Mouse (Mus musculus) cerebellum, adult 2 months (tissue): ENCODE data around the gene Ehmt2. TPM values are rescaled to one million over a fixed set of nuclear protein-coding genes. Genes with fewer than 3 reads are reported as not detected.
"Not testable (repeated sequence)": the region's sequence is repeated elsewhere in the genome, so short reads cannot be mapped to it uniquely, and the experiment has no call there.

Experiments used
- DNase-seq, 2 experiments: peaks; one replicate each; pipeline ENCODE4 v3.0.0; 2021
- H3K27ac ChIP-seq: fragments of 200-500 bp; 2 replicates; pipeline ENCODE4 v1.5.1; 2012; ENCODE audit warnings: low read length, control low read depth, inconsistent platforms; ENCODE audit not compliant: insufficient read depth
- H3K27me3 ChIP-seq: fragments of 200-500 bp; 2 replicates; pipeline ENCODE4 v1.6.1; 2012; ENCODE audit warnings: inconsistent platforms, mild to moderate bottlenecking, low read length, moderate library complexity; ENCODE audit not compliant: control insufficient read depth, insufficient read depth
- H3K4me1 ChIP-seq: fragments of 200-500 bp; 2 replicates; pipeline ENCODE4 v1.6.1; 2011; ENCODE audit warnings: low read length; ENCODE audit not compliant: control insufficient read depth, insufficient read depth
- H3K4me3 ChIP-seq: fragments of 200-500 bp; replicated peaks from 2 replicates; pipeline ENCODE3; 2011; ENCODE audit warnings: mild to moderate bottlenecking, low read depth, low read length, control low read depth; ENCODE audit not compliant: insufficient read depth
- CTCF ChIP-seq: fragments of 200-500 bp; IDR thresholded peaks from 2 replicates; pipeline ENCODE4 v1.5.1; 2011; ENCODE audit warnings: low read depth, mild to moderate bottlenecking, control low read depth, low read length, moderate library complexity, borderline replicate concordance; ENCODE audit not compliant: insufficient read depth
- POLR2A ChIP-seq: fragments of 200-500 bp; IDR thresholded peaks from 2 replicates; pipeline ENCODE4 v1.6.1; 2011; ENCODE audit warnings: low read length, control low read depth, borderline replicate concordance; ENCODE audit not compliant: insufficient read depth
- WGBS: fragments of 180-500 bp; shearing (Covaris S2); methylation state at CpG from one replicate; pipeline ENCODE4 v1.1.7; 2018; 5-methylcytosine and 5-hydroxymethylcytosine counted together
- polyA plus RNA-seq: library from polyadenylated mRNA; depleted of rRNA; stranded (reverse); fragments of >200 nt; gene quantifications from 2 replicates; pipeline ENCODE4 v1.2.3, GENCODE M21; 2012

The Ehmt2 gene
- polyA plus RNA-seq, 1 experiment: 174 TPM

DNA sequence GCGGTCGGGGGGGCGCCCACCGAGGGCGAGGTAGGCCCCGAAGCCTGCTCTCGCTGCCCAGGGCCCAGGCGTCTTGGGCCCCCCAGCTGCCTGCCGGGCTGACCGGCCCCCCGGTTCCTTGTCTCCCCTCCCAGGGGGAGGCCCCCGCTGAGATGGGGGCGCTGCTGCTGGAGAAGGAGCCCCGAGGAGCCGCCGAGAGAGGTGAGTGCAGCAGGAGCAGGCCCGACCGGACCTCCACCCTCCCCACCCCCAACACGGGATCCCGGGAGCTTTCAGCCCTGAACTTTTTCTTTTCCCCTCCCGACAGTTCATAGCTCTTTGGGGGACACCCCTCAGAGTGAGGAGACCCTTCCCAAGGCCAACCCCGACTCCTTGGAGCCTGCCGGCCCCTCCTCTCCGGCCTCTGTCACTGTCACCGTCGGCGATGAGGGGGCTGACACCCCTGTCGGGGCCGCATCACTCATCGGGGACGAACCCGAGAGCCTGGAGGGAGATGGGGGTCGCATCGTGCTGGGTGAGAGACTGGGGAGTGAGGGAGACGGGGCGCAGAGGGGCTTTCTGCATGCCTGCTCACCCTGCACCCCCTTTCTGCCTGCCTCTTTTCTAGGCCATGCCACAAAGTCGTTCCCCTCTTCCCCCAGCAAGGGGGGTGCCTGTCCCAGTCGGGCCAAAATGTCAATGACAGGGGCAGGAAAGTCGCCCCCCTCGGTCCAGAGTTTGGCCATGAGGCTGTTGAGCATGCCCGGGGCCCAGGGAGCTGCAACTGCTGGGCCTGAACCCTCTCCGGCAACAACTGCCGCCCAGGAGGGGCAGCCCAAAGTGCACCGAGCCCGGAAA is 1.0 kb downstream of the Ehmt2 start:
- peak; percentile 52 to 58 for DNase-seq
- Histone ChIP-seq H3K4me3 (peak overlapping the region; percentile 97), H3K4me1 (peaks cover 4% of the 10 kb centered on the region), H3K27ac (peak overlapping the region; percentile 3), H3K27me3 (no peaks in the 10 kb centered on the region)
- WGBS: 2% methylated on average over 39 of the region's 45 CpGs
- no peak for TF ChIP-seq POLR2A
- no peak for TF ChIP-seq CTCF

DNA sequence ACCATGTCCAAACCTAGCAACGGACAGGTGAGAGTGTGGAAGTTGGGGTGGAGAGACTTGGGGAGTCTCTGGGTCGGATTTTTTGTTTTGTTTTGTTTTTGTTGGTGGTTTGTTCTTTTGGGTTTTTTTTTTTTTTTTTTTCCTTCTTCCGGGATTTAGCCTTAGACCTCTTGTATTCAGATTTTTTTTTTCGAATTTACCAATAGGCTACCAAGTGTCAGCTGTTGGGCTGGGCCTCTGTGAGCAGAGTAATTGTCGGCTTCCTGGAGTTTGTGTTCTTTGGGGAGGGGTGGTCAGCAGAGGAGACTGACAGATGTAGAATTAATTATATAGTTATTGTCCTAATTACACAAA is 1.6 kb downstream of the Ehmt2 start:
- WGBS: under 1% methylated on average over 5 of the region's 5 CpGs
- H3K27me3 ChIP-seq: no peaks in the 10 kb centered on the region
- H3K4me3 ChIP-seq: peak overlapping the region; percentile 97
- 0 out of 2 replicates have a peak overlapping the region, but pooled peaks have one; percentile 3 for H3K27ac ChIP-seq
- peaks cover 4% of the 10 kb centered on the region for H3K4me1 ChIP-seq
- TF ChIP-seq POLR2A (no peak), CTCF (no peak)
- DNase-seq: no peak

DNA sequence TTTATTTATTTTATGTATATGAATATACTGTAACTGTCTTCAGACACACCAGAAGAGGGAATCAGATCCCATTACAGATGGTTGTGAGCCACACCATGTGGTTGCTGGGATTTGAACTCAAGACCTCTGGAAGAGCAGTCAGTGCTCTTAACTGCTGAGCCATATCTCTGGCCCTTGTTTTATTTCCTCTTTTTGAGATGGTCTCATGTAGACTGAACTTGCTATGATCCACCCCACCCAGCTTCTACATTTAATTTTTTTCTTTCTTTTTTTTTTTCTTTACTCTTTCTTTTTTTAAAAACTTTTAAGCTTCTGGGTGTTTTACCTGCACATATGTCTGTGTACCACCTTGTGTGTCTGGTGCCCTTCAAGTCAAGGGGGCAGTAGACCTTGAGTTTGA is 2.6 kb downstream of the Ehmt2 start:
- not testable (repeated sequence) for H3K4me3 ChIP-seq, DNase-seq

DNA sequence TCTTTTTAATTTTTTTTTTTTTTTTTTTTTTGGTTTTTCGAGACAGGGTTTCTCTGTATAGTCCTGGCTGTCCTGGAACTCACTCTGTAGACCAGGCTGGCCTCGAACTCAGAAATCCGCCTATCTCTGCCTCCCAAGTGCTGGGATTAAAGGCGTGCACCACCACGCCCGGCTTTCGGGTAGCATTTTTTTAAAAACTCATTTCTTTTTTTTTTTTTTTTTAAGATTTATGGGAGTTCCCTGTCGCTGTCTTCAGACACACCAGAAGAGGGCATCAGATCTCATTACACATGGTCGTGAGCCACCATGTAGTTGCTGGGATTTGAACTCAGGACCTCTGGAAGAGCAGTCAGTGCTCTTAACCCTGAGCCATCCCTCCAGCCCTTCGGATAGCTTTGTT is 3.7 kb downstream of the Ehmt2 start:
- 84% methylated on average over 10 of the region's 10 CpGs for WGBS
- H3K27me3 ChIP-seq, H3K27ac ChIP-seq, DNase-seq, H3K4me1 ChIP-seq, H3K4me3 ChIP-seq: not testable (repeated sequence)

More for the DNA sequence above, 2.6 kb downstream of the Ehmt2 start:
- not testable (repeated sequence) for H3K27me3 ChIP-seq, H3K4me1 ChIP-seq, H3K27ac ChIP-seq

DNA sequence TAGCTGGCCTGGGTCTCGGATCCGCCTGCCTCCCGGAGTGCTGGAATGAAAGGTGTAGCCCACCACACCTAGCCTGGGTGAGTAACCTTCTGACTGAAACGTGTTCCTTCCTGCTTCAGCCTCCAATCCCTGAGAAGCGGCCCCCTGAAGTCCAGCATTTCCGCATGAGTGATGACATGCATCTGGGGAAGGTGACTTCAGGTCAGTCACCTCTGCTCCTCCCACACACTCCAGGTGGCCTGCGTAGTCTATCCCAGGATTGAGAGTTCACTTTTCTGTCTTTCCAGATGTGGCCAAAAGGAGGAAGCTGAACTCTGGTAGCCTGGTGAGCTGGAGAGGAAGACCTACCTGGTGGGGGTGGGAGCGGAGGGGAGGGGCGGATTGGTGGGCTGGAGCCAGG is 4.6 kb downstream of the Ehmt2 start:
- H3K27ac ChIP-seq: no peak overlapping the region
- WGBS: 89% methylated on average over 9 of the region's 9 CpGs
- no peak for TF ChIP-seq CTCF
- TF ChIP-seq POLR2A: no peak
- no peaks in the 10 kb centered on the region; the same call in 1 of the 2 replicates for H3K4me1 ChIP-seq
- DNase-seq: no peak
- H3K4me3 ChIP-seq: no peak overlapping the region
- no peaks in the 10 kb centered on the region for H3K27me3 ChIP-seq

DNA sequence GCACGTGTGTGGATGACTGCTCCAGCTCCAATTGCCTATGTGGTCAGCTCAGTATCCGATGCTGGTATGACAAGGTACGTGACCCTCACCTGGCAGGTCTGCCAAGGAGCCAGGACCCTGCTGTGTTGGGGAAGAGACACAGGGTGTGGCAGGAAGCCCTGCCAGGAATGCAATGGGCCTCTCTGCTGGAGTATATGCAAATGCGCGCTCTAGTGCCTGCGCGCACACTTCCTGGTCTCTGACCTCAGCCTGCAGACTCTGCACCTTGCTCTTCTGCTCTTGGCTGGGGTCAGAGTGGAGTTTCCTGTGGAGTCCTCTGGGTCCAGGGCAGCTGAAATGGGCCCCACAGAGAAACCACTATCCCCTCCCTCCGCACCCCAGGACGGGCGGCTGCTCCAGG is 12.7 kb downstream of the Ehmt2 start:
- DNase-seq: no peak
- 58% methylated on average over 10 of the region's 10 CpGs for WGBS
- no peak overlapping the region for H3K27ac ChIP-seq
- TF ChIP-seq CTCF (no peak), POLR2A (no peak)
- no peak overlapping the region for H3K4me3 ChIP-seq
- no peaks in the 10 kb centered on the region for H3K27me3 ChIP-seq
- 0 out of 2 replicates have a peak, but pooled peaks cover 4% of the 10 kb centered on the region for H3K4me1 ChIP-seq

DNA sequence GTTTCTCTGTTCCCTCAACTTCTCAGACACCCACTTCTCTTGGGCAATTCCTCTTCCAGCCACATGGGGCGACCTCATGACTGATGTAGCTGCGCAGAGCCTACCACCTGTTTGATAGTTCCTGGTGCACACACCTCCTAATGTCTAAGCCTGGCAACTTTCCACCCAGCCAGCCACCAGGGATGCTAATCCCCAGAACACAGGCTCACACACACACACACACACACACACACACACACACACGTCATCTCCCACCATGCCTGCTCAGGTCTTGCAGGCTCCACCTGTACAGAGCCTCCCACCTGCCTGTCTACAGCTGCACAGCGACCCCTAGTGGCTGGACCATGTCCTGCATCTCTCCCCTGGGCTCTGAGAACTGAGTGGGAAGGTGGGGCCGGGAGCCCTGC is 13.7 kb downstream of the Ehmt2 start:
- Histone ChIP-seq H3K27me3 (no peaks in the 10 kb centered on the region), H3K4me3 (no peak overlapping the region), H3K27ac (no peak overlapping the region), H3K4me1 (0 out of 2 replicates have a peak, but pooled peaks cover 4% of the 10 kb centered on the region)
- DNase-seq: peak; percentile 54 to 75
- WGBS: 33% methylated on average over 5 of the region's 5 CpGs
- TF ChIP-seq CTCF (peak; percentile 85), POLR2A (no peak)

DNA sequence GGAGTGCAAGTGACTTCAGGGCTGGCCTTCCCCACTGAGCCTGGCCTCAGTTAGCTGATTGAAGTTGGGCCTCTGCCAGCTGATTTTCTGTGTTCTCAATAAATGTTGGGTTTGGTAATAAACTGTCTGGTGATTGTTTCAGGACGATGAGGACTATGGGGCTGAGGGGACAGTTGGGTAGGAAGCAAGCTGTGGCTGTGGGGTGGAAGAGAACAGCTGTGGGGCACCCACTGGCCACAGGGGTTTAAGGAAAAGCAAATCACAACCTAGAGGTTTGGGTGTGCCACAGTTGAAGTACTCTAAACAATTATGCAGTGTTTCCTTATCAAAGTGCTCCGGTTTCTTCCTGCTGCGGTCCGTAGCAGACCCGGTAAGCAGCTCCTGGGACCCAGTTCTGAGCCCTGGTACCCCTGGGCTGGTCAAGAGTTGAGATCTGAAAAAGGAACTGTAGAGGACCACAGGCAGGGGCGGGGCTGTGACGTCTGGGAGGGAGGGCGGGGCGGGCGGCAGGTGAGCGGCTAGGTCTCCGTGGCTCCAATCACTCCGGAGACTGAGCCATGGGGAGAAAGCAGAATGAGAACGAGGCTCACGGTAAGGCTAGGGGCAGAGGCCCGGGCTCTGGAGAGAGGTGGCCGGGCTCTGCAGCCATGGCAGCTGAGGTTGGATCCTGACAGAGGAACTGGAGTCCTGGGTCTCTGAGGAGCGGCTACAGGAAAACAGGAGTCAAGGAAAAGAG is 15.8 kb downstream of the Ehmt2 start, which contains the start of gene Slc44a4:
TSS of gene Slc44a4 (plus strand) at position 537 of the 736 bp plus-strand sequence.
- WGBS: 42% methylated on average over 18 of the region's 18 CpGs
- TF ChIP-seq POLR2A (no peak), CTCF (no peak)
- Histone ChIP-seq H3K4me3 (no peak within 1 kb of the TSS), H3K27me3 (no peaks in the 10 kb centered on the region), H3K27ac (no peak within 1 kb of the TSS), H3K4me1 (0 out of 2 replicates have a peak, but pooled peaks cover 4% of the 10 kb centered on the region)
- DNase-seq: no peak
